Mouse (Mus musculus) adipocyte (in vitro differentiated cells): ENCODE results near the gene Pex16.

Source experiments
- DNase-seq: peaks from one replicate; pipeline ENCODE4 v3.0.0-alpha.2; 2016; ENCODE audit warnings: low spot score

Pex16 gene

DNA sequence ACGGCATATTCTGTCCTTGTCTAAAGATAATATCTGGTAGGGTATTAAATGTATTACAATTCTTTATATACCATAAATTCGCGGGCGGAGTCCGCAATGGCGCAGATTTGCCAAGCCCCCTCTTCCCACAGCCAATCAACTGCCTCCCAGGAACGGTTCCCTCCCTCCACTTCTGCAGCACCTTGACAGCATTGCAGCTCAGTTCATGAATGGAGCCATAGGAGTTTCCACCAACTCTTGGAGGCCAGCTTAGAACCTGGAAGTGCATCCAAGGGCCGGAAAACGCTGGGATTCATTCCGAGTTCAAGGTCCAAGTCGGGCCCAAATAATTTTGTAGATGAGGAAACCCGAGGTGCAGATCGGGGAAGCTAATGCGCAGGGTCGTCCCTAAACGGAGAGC is at the start of gene Pex16, which contains the start of gene Large2:
Pex16 (plus strand) TSS at position 163 of the 400 bp plus-strand sequence.
Large2 (minus strand) TSS at position 356 of the 400 bp plus-strand sequence.
- DNase-seq = peak; percentile 60

DNA sequence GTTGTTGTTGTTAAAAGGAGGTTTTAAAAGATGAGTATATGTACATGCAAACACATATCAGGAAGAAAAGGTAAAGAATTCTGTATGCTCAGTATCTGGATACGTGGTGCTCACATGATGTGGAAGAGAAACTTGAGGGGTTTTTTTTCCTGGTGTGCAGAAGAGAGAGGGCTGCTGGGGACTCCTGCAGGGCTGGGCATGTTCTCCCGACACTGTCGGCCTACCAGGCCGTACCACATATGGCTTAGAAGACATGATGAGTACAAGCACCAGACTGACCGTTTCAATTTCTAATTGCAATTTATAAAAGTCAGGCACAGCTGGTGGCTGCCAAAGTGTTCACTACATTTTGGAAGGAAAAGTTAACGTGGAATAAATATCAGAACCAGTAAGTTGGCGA is 48.8 kb upstream of the Pex16 start:
- no peak for DNase-seq

DNA sequence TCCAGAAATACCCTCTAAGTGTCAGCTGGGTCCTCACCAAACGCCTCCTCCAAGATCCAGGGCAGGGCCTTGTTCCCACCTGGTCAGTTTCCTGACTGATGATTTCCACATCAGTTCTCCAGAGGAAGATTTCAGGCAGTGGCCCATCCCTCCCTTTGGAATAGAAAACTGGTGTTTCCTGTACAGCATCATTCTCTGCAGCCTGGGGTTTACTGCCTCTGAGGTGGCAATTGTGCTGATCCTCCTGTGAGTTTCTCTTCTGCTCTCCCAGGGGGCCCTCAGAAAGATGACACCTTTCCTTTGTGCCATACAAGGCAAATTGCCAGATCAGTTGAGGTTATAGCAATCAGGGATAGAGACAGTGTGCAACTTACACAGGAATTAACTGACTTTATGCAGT is 48.3 kb upstream of the Pex16 start:
- no peak for DNase-seq

DNA sequence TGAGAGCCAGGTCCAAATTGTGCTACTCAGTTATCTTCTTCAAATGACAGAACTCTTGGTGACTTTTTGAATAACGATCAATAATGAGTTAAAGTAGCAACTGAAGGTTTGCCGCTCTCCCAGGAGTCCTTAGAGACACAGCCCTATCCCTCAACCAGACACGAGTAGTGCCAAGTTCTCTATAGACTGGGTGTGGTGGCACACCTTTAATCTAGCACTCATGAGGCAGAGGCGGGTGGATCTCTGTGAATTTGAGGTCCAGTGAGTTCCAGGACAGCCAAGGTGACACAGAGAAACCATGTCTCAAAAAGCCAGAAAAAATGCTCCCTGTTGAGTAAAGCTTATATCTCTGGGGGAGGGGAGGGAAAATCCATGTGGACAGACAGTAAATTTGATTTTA is 46.9 kb upstream of the Pex16 start:
- no peak for DNase-seq

DNA sequence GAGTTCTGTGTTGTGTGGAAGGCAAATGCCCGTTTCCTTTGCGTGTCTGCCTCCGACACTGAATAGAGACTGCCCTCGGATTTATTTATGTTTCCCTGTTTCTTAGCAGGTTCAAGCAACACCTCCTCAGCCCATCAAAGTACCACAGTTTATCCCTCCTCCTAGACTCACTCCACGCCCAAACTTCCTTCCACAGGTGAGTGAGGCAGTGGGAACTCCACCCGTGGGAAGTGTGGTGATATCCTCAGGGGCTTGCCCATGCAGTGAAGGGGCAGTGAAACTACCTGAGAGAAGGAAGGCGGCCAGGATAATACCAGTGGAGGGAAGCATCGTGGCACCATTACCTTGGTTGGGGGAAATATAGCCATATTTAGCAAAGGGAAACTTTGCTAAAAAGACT is 46.3 kb upstream of the Pex16 start:
- DNase-seq = no peak

DNA sequence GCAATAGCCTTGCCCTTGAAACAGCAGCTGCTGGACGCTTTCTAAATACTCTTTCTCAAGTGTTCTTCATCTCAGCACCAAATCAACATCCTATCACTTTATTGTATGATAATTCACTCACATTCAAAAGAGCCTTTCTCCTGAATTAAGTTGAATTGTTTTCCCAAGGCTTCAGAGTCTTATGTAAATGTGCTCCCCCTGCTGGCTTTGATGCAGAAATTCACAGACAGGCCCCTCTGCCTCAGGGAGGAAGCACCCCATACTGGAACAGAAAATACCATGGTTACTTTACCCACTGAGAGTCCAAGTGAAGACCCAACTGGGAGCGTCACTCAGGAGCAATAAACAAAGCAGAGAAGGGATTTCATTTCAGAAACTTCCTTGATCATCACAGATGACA is 43.6 kb upstream of the Pex16 start:
- DNase-seq = peak; percentile 60

DNA sequence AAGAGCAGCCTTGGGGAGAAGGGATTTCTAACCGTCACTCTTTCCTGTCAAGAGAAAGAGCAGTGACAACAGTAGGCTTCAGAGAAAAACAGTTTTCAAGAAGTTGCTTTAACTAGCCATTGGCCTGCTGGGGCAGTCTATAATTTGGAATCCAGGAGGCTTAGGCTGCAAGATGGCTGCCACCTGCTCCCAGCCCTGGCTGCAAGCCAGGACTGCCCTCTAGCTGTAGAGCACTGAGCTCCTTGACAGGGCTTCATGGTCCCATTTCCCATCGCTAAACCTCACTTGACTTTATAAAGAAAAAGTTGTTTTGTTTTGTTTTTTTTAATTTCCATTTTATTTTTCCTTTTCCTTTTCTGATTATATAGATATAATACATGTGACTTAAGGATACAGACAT is 43.1 kb upstream of the Pex16 start:
- DNase-seq = no peak

DNA sequence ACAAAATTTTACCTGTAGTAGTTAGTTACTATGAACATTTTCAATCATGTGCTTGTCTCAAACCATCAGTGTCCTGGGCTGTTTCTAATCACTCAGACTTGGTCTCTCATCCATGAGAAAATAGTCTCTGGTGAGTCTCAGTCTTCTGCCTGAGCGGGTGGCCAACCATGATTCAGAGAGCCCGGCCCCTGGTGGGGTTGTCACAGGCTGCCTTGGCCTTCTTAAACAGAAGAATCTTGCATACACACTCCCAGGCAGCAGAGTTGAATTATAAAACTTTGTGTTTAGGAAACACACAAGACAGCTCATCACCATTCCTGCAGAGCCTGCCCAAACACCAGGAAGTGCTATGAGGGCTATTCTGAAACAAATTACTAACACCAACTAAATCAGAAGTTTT is 42.6 kb upstream of the Pex16 start:
- no peak for DNase-seq

DNA sequence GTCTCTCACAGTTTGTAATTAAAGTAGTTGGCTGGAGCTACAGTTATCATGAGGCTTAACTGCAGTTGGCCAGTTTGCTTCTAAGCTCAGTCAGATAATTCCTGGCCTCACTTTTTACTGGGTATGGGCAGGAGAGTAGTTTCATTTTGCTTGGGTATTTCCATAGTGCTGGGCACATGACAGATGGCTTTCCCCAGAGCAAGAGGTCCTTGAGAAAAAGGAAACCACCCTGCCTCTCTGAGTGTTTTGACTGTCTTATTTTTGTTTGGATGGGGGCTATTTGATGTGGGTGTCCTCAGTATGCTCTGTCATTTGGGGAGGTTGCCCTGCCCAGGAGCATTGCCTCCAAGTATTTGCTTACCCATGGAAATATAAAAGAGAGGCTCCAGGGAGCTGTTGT is 32.1 kb upstream of the Pex16 start:
- no peak for DNase-seq

DNA sequence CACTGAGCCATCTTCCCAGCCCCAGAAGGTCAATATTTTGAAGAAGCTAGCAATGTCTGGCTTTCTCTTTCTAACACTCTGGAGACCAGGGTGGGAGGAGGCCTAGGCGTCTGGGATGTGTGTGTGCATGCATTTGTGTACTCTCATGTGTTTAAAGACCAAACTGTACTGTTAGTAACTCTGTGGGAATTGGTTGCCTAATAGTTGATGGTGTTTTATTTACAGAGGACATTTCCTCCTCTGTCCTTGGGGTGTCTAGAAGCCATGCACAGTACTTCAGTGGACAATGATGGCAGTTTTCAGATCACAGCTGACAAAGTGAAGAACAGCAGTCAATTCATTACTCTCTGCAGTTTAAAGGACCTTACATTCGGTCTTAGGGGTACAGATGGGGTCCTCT is 27.3 kb upstream of the Pex16 start:
- DNase-seq = no peak

DNA sequence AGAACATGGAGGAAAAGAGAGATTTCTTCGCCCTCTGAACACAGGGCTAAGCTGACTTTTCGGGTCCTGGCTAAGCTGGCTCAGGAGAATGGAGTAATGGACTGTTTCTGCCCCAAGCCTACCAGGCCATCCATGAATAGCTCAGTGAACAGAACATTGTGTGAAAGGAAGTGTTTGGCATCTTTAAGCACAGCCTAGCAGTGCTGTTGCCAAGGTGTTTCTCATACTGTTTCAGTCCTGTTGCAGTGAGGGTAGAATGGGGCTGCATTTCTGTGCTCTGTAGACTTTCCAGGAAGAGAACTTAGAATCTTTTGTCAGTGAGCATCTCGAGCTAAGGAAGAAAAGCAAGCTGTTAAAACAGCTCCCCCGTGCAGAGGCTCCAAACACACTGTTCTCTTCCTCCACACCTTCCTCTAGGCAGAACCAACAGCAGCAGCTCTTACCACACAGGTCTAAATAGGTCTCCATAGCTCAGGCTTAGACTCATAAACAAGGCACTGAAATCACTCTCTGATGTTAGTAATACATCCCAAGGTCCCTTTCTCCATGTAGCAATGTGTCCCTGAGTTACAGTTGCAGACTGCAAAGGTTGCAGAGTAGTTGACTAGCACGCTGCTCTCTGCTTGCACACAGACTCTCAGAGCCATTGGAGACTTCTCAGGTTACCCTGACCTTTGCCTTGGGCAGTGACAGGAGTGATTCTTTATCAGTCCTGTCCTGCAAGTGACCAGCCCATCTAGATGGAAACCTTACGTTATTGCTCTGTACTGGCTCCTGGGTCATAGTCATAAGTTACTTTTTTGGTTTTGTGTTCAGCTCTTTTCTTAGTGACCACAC is 24.7 kb upstream of the Pex16 start:
- DNase-seq = no peak

DNA sequence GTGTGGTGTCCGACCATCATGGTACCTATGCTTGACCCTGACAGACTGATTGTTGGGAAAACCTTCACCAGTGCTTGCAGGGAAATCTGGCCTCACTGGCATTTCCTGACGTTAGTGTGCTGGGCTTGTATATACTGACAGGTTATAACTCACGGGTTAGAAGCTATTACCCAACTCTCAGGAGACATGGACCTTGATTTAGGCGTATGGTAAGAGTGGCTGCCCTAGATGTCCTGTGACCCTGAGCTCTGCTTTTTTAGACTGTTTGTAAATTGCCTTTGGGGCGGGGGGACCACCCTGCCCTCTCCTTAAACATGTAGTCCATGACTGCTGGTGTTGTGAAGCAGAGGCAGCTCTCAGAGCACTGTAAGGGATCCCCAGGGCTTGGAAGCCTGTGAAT is 23.8 kb upstream of the Pex16 start:
- peak; percentile 34 for DNase-seq

DNA sequence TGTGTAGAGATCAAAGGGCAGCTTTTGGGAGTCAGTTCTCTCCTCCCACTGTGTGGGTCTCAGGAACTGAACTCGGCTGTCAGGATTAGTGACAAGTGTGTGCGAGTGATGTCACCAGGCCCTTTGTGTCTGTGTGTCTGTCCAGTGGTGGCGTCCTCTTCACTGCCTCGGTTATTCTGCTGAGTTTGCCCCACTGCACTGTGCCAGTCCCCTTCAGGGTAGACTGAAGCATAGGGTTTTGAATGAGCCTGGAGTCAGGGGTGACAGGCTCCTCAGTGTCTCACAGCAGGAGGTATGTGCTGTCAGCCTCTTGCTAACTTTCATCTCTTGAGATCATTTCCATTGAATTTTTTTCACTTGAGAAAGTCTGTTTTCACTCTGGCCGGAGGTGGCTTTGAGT is 21.1 kb upstream of the Pex16 start:
- no peak for DNase-seq

DNA sequence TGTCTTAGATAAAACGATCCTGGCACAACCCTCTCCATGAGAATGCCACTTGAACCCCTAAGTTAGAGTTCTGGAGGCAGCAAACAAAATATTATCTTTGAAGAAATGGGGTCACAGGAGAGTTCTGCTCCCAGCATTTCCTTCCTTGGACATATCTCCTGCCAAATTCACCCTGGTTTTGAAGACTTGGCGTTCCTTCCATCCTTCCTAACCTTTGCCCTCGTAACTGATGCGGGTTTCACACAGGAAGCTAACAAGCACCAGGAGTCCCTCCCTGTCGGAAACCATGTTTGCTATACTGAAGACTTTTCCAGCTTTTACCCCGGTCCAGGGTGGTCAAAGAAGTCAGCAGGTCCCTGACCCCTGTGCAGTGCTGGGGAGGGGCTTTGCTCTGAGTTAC is 20.3 kb upstream of the Pex16 start:
- no peak for DNase-seq

DNA sequence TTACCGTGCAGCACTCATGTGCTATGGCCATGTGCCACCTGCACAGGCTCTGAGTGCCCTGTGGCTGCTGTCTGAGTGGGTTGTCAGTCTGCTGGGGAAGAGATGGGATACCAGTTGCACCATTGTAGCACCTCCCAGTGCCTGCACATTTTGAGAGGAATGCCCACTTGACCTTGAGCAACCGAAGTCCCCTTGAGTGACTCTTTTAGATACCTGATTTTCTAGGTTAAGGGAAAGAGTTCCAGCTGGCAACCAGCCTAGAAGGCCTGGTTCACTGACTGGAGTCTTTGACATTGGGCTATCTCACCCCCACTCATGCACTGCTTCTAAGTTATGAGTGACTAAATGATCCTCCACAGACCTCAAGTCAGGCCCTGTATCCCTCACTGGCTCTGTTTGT is 15.2 kb upstream of the Pex16 start:
- DNase-seq = no peak

DNA sequence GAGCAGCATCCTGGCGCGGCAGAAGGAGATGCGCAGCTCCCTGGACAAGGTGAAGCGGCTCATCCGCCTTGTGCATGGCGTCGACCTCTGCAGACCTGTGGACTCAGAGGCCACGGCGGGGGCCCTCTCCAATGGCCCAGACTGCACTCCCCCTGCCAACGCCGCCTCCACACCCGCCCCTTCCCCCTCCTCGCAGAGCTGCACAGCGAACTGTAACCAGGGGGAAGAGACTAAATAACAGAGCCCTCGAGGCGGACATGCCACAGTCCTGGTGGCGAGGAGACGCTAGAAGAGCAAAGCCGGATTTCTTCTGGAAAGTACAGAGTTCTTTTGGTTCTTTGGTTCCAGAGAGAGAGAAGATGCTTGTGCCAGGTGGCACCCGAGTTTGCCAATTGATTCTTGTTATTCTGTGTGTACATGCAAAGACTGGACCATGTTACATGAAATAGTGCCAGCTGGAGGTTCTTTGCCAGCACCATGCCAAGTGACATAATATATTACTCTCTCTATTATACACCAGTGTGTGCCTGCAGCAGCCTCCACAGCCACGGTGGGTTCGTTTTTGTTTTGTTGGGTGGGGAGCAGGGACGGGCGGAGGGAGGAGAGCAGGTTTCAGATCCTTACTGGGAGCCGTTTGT is 14.2 kb upstream of the Pex16 start:
- DNase-seq = no peak

DNA sequence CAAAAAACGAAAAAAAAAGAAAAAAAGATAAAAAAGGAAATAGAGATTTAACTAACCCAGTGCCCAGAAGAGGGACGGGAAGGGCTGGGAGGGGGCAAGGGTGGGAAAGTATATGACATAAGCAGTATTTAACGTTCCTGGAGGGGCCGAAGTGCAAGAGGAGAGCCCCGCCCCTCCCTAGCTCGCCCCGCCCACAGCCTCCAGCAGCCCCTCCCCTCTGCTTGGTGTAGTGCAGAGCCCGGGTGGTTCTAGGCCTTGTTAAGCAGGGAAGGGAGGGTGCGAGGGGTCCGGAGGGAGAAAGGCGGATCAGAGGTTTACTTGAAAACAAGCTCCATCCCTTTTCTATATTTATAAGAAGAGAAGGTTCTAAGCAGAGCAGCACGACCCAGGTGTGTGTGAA is 13.6 kb upstream of the Pex16 start:
- DNase-seq = no peak

DNA sequence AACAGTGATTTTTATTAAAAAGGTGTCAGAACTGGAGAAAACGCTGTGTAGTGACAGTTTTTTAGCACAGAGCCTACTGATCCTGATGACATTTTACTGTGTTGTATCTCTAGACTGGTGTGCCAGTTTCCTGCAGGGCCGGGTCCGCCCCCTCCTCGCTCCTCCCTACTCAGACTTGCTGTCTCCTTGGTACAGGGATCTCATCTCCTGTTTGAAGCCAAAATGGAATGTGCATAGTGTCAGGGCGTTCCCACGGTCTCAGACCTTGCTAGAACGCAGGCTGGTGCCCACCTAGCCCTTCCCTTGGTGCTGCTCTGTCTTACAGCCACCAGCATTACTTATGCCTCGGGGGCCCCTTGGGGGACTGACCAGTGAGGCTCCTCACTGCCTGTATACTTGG is 12.7 kb upstream of the Pex16 start:
- no peak for DNase-seq

DNA sequence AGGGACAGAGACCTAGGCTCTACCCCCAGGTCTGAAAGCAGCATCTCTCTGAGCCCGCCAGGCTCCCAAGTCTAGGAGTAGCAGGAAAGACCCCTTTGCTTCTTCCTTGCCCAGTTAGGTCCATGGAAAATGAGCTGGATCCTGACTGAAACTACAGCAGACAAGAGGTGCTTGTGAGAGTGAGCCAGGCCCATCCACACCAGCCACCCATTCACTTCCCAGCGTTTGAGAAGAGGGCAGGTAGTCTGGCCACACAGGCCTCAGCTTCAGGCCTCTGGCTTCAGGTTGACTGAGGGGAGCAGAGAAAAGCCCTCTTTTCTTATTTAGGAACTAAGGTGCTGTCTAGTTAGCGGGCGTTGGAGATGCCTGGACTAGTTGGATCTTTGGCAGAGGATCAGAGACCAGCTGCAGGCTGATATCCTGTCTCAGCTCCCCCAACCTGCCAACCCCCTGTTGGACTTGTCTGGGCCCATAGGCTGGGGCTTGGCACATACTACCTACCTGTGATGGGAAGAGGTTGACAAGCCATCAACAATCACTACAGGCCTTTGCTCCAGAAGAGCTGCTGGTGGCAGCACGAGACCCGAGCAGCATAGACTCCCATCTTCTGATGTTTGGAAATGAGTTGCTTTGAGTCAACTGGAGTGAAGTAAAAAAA is 11.8 kb upstream of the Pex16 start:
- DNase-seq = no peak

DNA sequence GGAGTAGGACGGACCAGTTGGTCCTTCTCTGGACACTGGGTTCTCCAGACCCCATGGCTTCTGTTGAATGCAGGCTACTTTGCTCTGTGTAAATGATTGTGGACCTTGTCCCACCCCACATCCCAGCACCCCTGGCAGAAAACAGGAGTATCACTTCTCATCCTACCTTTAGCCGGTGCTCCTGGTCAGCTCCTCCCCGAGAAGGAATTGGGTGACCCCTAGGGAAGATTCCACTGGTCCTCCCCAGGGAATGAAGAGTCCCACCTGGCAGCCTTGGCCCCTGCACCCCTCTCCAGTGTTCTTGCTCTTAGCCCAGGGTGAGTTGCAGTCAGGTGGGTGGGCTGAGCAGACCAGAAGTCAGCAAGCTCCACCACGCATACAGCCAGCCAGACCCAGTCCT is 10.4 kb upstream of the Pex16 start:
- DNase-seq = no peak

DNA sequence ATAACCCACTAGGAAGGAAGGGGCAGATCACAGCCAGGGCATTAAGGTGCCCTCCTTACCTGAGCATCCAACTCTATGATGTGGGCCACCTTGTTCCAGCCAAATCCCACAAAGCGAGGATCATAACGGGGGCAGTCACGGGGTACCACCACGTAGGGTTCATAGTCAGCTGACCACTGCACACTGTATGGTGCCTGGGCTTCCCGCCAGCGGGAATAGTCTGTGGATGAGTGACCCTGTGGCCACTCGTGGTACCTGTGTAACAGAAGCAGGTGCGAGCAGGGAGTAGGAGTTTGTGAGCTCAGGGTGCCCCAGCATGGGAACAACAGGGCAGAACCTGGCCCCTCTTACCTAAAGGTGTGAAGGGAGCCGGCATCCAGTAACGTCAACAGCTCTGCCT is 8.9 kb upstream of the Pex16 start:
- DNase-seq = no peak

DNA sequence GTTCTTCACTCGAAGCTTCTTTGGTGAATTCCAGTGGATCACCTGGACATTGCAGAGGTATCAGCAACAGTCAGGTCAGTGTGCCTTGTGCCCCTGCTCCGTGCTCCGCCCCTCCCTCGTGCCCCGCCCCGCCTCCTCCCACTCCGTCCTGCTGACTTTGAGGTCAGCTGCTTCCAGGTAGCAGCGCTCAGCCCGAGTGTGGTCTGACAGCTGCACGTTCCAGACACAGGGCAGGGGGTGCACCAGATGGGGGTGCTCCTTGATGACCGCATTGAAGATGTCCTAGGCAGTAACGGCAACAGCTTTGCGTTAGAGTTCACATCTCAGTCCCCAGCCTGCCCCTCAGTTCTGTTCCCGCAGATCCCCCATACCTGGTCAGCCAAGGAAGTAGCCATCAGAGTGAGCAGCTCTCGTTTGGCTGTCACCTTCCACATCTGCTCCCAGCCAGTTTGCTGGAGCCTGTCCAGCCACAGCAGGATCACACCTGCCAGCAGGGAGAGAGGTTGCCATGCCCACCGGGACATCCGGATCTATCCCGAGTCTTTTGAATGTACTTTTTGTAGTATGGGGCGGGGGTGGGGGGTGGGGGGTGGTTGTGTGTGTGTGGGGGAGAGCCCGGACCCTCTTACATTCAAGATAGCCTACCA is 7.0 kb upstream of the Pex16 start:
- no peak for DNase-seq

DNA sequence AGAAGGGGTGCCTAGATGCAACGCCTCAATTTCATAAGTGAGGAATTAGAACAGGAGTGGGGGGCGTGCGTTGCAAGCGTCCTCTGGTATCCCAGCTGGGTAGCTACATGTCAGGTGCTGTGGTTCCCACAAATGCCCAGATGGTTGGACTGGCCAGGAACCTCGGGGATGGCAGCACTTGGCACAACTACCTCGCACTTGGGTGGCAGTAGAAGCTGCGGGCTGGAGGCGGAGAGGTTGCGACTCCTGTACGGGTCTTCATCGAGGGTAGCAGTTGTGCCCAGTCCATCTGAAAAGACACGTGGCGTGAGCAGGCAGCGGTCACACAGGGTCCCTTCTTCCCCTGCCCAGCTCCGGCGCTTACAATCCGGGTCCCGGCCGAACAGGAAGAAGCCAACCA is 4.1 kb upstream of the Pex16 start:
- no peak for DNase-seq
